Mouse (Mus musculus) adrenal gland, adult 10 weeks (tissue): ENCODE data around the gene Dqx1. TPM values are rescaled to one million over a fixed set of nuclear protein-coding genes. Genes with fewer than 3 reads are reported as not detected.

Source experiments
- polyA plus RNA-seq: library from polyadenylated mRNA; stranded (reverse); fragments of 350-450 nt; fragmentation: Illumina TruSeq; extraction: RNeasy Lipid Tissue Mini Kit (QIAGEN cat#74804); gene quantifications from one replicate; pipeline ENCODE4 v1.2.3, GENCODE M21; 2014; ENCODE audit warnings: low read depth, low replicate concordance

The Dqx1 gene
- polyA plus RNA-seq: 0.17 TPM

DNA sequence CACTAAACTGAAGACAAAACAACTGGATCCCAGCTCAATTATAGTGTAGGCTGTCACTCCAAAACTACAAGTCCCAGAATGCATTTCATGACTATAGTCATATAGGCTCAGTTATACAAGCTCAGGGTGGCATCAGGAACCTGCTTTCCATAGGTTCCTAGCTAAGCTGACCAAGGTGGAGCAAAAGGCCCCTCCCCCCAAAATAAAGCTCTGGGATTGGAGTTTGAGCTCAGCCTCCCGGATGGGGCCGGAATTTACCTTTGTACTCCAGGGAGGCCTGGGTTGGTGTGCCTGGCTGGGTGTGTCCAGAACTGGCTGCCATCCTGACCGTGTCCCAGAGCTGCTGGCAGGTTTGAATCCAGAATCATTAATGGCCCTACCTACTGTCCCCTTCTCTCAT lies at the start of gene Dqx1:
TSS of gene Dqx1 (plus strand) at position 55 of the 400 bp plus-strand sequence.

DNA sequence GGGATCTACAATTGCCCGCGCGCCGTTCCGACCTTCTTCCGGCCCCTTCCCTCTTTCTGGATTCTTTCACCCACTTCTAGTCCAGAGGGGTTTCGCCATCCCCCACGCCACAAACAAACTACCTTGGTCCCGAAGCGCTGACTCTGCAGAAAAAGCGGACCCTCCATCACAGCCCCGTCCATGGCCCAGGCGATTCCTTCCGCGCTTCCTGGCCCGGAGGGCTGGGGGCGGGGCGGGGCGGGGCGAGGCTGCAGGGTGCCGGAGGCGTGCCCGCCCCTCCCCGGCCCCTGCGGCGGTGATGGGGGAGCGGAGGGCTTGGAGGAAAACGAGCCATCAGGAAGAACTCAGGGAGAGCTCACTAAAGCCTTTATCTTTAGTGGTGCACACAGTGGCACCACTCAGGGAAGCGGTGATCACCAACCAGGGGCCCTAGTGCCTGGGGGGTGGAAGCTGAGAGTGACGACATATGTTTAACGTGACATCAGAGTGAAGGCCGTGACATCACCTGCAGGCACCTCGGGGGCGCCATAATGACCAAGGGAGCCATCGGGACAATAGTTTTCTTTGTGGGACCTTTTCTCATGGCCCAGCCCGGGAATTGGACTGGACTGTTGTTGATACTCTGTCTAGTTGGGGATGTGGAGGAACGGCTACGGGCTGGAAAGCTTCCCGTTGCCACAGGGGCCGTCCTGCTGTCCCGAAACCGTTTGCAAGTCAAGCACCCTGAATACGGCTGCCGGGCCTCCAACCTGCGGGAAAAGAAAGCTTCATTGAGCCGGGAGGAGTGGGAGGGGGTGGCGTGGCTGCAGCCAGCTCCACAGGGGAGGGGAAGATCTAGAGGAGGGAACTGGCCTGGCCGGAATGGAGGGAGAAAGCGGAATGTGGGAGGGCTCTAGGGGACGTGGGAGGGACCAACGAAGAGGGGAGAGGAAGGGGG lies 24.1 kb upstream of the Dqx1 start, which contains the start of the genes Dok1 and Loxl3:
TSS of gene Dok1 (minus strand) at position 223 of the 937 bp plus-strand sequence.
TSS of gene Loxl3 (plus strand) at position 925 of the 937 bp plus-strand sequence.

DNA sequence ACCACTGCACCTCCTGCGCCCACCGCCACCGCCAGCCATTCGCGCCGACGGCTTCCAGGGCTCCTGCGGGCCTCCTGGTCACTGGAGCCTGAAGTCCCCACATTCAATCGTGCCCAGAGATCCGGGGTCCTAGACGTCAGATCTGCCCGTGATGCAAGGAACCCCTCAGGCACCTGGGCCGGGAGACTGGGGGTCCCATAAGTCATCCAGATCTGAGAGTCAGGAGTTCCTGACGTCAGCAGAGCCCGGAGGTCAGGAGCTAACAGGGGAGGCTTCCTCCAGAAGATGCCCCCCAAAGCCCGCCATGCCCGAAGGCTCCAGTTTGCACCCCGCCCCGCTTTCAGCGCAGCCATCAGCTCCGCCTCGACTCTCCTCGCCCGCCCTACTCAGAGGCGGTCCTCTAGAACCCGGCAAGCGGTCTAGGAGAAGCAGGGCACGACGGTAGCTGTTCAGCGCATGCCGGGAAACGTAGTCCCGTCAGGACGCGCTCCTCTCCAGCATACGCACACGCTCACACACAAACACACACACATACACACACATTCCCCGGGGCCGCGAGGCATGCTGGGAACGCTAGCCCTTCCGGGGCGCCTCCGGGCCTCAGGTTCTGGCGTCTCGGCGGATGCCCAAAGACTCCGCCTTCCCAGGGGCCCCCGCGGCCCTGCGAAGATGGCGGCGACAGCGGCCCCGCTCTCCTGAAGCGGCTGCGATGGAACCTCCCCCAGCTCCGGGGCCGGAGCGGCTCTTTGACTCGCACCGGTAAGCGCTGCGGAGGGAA lies 3.4 kb upstream of the Dqx1 start, which contains the start of gene Aup1:
TSS of gene Aup1 (plus strand) at position 448 of the 778 bp plus-strand sequence.

DNA sequence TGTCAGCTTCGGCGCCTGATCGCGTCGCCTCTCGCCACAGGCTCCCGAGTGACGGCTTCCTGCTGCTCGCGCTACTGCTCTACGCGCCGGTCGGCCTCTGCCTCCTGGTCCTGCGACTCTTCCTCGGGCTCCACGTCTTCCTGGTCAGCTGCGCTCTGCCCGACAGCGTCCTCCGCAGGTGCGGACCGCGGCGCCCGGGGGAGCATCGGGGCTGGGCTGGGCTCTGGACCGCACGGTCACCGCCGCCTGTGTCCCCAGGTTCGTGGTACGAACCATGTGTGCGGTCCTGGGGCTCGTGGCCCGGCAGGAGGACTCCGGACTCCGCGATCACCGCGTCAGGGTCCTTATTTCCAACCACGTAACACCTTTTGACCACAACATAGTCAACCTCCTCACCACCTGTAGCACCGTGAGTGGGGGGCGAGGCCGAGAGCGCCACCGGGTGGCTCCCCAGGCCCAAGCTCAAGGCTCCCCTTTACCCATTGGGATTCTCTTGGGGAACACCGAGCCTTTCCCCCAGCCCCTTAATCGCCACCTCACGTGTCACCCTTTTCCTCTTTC lies 2.7 kb upstream of the Dqx1 start, which contains the start of gene Htra2:
TSS of gene Htra2 (minus strand) at position 403 of the 561 bp plus-strand sequence.

DNA sequence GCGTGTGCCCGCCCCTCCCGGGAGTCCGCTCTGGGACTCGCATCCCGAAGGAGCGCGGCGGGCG lies 12.4 kb downstream of the Dqx1 start, which contains the start of gene Tlx2:
TSS of gene Tlx2 (minus strand) at position 47 of the 64 bp plus-strand sequence.

DNA sequence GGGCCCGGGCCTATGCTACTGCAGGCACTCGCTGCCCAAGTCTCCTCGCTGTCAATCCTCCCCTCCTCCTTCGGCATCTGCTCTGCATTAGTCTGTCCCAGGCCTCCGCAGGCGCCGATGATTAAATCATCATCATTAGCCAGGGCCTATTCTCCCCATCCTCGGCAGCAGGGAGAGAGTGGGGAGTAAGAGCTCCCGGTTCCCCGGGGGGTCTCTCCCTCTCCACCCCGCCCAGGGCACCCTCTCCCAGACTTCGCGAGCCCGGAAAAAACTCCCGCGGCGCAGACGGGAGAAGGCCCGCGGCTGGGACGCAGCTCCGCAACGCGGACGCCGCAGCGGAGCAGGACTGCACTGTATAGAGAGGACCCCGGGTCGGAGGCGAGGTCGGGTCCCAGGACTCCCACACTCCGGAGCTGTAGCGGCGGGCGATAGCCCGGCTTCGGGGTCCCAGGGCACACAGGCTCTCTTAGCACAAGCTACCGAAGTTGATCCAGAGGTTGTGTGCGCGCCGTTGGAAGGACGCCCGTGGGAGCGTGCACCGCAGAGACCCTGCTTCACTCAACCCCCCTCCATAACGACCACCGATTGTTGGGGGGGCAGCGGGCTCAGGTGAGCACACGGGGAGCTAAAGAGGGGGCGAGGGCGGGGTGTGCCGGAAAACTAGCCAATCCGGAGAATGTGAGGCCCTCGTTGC lies 20.1 kb downstream of the Dqx1 start, which contains the start of gene Pcgf1:
TSS of gene Pcgf1 (plus strand) at position 240 of the 694 bp plus-strand sequence.

DNA sequence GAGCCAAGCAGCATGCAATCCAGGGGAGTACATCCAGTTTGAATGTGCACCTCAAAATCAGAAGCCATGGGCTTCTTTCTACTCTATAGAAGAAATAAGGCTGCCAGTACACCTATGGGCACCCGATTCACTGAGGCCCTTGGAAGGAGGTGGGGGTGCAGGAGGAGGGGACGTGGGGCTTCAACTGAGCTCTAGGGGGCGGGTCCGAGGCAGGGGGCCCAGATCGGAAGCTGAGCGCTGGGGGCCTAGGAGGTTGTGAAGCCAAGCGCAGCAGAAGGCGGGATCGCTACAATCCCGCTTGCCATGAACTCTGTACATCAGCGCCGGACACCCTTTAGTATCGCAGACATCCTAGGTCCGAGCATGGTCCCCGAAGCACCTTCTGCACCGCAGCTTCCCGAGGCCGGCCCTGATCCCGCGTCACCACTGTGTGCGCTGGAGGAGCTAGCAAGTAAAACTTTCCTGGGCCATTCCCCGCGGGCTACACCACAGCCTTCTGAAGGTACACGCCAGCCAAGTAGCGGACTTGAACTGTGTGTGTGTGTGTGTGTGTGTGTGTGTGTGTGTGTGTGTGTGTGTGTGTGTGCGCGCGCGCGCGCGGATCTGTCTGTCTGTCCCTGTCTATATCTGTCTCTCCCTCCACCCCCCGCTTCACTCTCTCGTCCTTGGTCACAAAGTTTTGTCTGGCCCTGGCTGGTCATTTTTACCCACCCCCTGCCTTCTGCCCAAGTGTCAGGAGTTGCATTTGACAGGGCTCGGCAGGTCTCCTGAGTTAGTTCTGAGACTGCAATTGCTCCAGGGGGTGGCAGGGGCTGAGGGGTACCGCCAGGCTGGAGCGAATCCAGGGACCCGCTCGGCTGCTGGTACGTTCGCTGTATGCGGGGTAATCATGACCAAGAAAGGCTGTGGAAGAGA lies 28.7 kb downstream of the Dqx1 start, which contains the start of gene Lbx2:
TSS of gene Lbx2 (plus strand) at position 247 of the 915 bp plus-strand sequence.

DNA sequence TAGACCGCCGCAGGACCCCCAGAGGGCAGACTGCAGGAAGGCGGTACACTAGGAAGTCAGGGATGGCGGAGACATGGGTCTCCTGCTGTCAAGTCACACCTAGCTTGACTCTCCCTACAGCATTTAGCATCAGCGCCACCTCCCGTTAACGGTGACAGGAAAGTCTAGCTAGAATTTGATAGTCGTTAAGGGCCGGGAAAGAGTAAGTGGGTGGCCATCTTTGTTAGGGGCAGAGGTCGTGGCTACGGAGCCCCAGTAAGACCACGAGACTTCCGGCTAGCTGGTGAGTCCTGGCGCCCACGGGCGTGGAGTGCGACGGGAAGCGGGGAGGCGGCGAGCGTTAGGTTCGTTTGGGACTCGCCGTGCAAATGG lies 43.7 kb downstream of the Dqx1 start, which contains the start of the genes Ccdc142 and Gm42688:
TSS of gene Ccdc142 (plus strand) at position 286 of the 372 bp plus-strand sequence.
TSS of gene Gm42688 (plus strand) at position 302 of the 372 bp plus-strand sequence.

DNA sequence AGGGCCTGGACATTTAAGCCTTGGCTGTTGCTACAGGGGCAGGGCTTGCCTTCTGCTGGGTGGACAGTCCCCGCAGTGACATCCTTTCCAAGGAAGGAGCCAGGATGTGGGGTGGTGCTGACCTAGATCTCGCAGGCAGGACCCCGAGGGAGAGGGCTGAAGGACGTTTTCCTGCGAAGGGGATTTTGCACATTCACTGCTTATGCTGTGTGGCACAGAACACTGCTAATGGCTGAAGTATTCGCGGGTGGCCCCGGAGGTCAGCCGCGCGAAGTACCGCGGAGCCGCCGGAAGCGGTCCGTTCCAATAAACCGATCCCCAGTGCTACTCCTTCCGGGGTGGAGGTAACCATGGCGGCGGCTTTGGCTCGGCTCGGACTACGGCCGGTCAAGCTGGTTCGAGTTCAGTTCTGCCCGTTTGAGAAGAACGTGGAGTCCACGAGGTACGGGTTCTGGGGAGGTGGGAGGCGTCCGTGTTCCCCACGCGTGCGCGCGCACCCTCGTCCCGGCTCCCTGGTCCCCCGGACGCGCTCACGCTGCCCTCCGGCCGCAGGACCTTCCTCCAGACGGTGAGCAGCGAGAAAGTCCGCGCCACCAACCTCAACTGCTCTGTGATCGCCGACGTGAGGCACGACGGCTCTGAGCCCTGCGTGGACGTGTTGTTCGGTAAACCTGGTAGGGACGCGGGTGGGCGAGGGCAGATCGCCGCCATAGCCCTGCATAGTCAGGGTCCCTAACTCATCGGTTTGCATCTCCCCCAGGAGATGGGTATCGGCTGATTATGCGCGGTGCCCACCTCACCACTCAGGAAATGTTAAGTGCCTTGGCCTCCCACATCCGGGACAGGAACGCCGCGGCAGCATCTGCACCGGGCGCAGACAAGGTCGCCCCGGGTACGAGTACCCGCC lies 51.4 kb downstream of the Dqx1 start, which contains the start of gene Mrpl53:
TSS of gene Mrpl53 (plus strand) at position 279 of the 907 bp plus-strand sequence.

DNA sequence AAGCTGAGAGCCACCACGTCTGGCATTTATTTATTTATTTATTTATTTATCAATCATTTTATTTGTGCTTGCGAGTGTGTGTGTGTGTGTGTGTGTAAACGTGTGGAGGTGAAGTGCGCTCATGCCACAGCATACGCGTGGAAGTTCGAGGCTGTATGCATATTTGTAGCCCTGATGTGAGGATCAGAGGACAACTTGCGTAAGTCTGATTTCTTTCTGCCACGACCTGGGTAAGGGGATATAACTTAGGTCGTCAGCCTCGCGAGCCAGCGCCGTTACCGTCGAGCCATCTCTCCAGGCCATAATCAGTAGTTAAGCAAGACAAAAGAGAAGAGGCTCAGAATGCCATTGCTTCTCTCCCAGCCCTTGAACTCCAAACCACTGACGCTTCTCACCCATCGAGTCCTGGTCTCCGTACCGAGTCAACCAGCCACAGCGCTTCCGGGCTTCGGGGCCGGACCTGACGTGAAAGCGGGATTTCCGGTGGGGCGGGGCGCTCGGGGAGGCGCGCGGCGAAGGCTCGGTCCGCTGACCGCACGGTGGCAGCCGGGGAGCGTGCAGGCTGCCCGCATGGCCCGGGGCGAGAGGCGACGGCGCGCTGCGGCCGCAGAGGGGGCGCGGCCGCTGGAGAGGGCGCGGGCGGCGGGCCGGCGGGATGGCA lies 57.5 kb downstream of the Dqx1 start, which contains the start of gene Mogs:
TSS of gene Mogs (plus strand) at position 486 of the 661 bp plus-strand sequence.

Other genes starting within 250 kb of the Dqx1 start
- not detected for gene Sema4f, start 118.1 kb upstream of the Dqx1 start, polyA plus RNA-seq
- not detected for gene M1ap, start 110.9 kb upstream of the Dqx1 start, polyA plus RNA-seq
- gene Dok1, start 24.4 kb upstream of the Dqx1 start, polyA plus RNA-seq: not detected
- 1.3 TPM for gene Loxl3, start 23.7 kb upstream of the Dqx1 start, polyA plus RNA-seq
- gene Aup1, start 3.3 kb upstream of the Dqx1 start, polyA plus RNA-seq: 9.0 TPM
- 3.9 TPM for gene Htra2, start 2.6 kb upstream of the Dqx1 start, polyA plus RNA-seq
- not detected for gene Tlx2, start 12.4 kb downstream of the Dqx1 start, polyA plus RNA-seq
- 9.9 TPM for gene Pcgf1, start 20.0 kb downstream of the Dqx1 start, polyA plus RNA-seq
- not detected for gene Lbx2, start 28.5 kb downstream of the Dqx1 start, polyA plus RNA-seq
- not detected for gene Ccdc142, start 43.8 kb downstream of the Dqx1 start, polyA plus RNA-seq
- 1.6 TPM for gene Gm42688, start 43.8 kb downstream of the Dqx1 start, polyA plus RNA-seq
- 40.2 TPM for gene Mrpl53, start 51.2 kb downstream of the Dqx1 start, polyA plus RNA-seq
- gene Mogs, start 57.7 kb downstream of the Dqx1 start, polyA plus RNA-seq: 3.9 TPM
- 5.9 TPM for gene Wbp1, start 63.7 kb downstream of the Dqx1 start, polyA plus RNA-seq
- gene Ino80b, start 67.6 kb downstream of the Dqx1 start, polyA plus RNA-seq: not detected
- gene Rtkn, start 77.6 kb downstream of the Dqx1 start, polyA plus RNA-seq: 0.58 TPM
- 0.41 TPM for gene Wdr54, start 98.6 kb downstream of the Dqx1 start, polyA plus RNA-seq
- not detected for gene 1700003E16Rik, start 98.6 kb downstream of the Dqx1 start, polyA plus RNA-seq
- 14.2 TPM for gene Dctn1, start 108.1 kb downstream of the Dqx1 start, polyA plus RNA-seq
- gene Slc4a5, start 162.0 kb downstream of the Dqx1 start, polyA plus RNA-seq: not detected